ENCODE assay signal across 9 mouse cellular contexts in the genomic region with DNA sequence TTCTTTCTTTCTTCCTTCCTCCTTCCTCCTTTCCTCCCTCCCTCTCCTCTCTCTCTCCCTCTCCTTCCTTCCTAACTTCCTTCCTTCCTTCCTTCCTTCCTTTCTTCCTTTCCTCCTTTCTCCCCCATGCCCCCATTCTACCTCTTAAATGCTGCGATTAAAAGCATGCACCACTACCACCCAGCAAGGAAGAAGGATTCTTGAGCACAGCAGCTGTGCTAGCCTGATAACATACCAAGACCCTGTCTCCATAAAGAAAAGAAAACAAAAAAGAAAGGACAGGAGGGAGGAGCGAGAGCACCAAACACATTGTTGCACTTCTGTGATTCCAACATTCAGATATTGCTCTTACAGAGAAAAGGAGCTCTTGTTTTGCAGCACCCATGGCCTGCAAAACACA. TPM values are rescaled to one million over a fixed set of nuclear protein-coding genes. Genes with fewer than 3 reads are reported as not detected.
DNase-seq lines count a peak whose midpoint lies in the region; ATAC-seq lines count a peak whose summit lies in the region.
"Had no signal": no experiment of that assay in that cellular context is flagged by ENCODE, and none has a peak within 500 bp of the region (broad histone marks: within the 10 kb centered on the region; RNA-seq: fewer than 3 reads in every experiment).

No protein-coding gene starts in this region.

- peak overlapping the region; percentile 86 for H3K4me3 ChIP-seq in heart, embryonic 15.5 days
- peak overlapping the region; percentile 88 for H3K4me3 ChIP-seq in hindbrain, embryonic 15.5 days
- peak overlapping the region; percentile 96 for H3K4me3 ChIP-seq in midbrain, embryonic 13.5 days (replicated peaks)

- no peaks in the 10 kb centered on the region for H3K9me3 ChIP-seq in heart, embryonic 15.5 days (replicated peaks)
- no peaks in the 10 kb centered on the region for H3K9me3 ChIP-seq in hindbrain, embryonic 15.5 days
- no peaks in the 10 kb centered on the region for H3K9me3 ChIP-seq in midbrain, embryonic 13.5 days

- H3K4me1 ChIP-seq in heart, embryonic 15.5 days (replicated peaks) = peaks cover 24% of the 10 kb centered on the region
- peaks cover 32% of the 10 kb centered on the region for H3K4me1 ChIP-seq in hindbrain, embryonic 15.5 days (replicated peaks)
- peaks cover 33% of the 10 kb centered on the region for H3K4me1 ChIP-seq in midbrain, embryonic 13.5 days (replicated peaks)

- DNase-seq in heart, adult 11 months = no peak
- DNase-seq in MEL-GATA-1-ER (ENCODE audit: extremely low read depth, low read depth) = peak; percentile 67
- no peak for DNase-seq in MN1 (ENCODE audit: low spot score)
- DNase-seq in retina, postnatal 1 day = no peak
- no peak for DNase-seq in cerebellum, adult 11 months

- peak overlapping the region; percentile 91 for H3K4me2 ChIP-seq in heart, embryonic 15.5 days
- H3K4me2 ChIP-seq in hindbrain, embryonic 15.5 days = peak overlapping the region; percentile 90
- peak overlapping the region; percentile 98 for H3K4me2 ChIP-seq in midbrain, embryonic 13.5 days (replicated peaks)

- peak overlapping the region; percentile 91; the same call in 1 of the 2 replicates for H3K9ac ChIP-seq in heart, embryonic 15.5 days
- H3K9ac ChIP-seq in hindbrain, embryonic 15.5 days = peak overlapping the region; percentile 82; the same call in 1 of the 2 replicates
- peak overlapping the region; percentile 91 for H3K9ac ChIP-seq in midbrain, embryonic 13.5 days (replicated peaks)

- peaks cover 33% of the 10 kb centered on the region for H3K36me3 ChIP-seq in heart, embryonic 15.5 days
- peaks cover 21% of the 10 kb centered on the region for H3K36me3 ChIP-seq in hindbrain, embryonic 15.5 days
- H3K36me3 ChIP-seq in midbrain, embryonic 13.5 days = peaks cover 34% of the 10 kb centered on the region

- 48% methylated on average over 2 of the region's 2 CpGs for WGBS in heart, embryonic 15.5 days
- WGBS in hindbrain, embryonic 15.5 days = 73% methylated on average over 2 of the region's 2 CpGs
- 82% methylated on average over 2 of the region's 2 CpGs for WGBS in midbrain, embryonic 13.5 days

- no peaks in the 10 kb centered on the region for H3K27me3 ChIP-seq in heart, embryonic 15.5 days
- H3K27me3 ChIP-seq in hindbrain, embryonic 15.5 days = no peaks in the 10 kb centered on the region
- no peaks in the 10 kb centered on the region for H3K27me3 ChIP-seq in midbrain, embryonic 13.5 days
- H3K27me3 ChIP-seq: Patski had no signal

- no peak for ATAC-seq in heart, embryonic 15.5 days (replicated peaks; ENCODE audit: insufficient number of reproducible peaks, insufficient read depth, low FRiP score, low read depth)
- no peak for ATAC-seq in hindbrain, embryonic 15.5 days (ENCODE audit: low FRiP score, low read depth)
- no peak for ATAC-seq in midbrain, embryonic 13.5 days

- H3K27ac ChIP-seq in heart, embryonic 15.5 days = peak overlapping the region; percentile 70
- H3K27ac ChIP-seq in hindbrain, embryonic 15.5 days (replicated peaks) = no peak overlapping the region
- H3K27ac ChIP-seq in midbrain, embryonic 13.5 days = no peak overlapping the region

RNA-seq across cellular contexts. Expression of a gene that starts 0.6 kb away (rescaled TPM):
- polyA plus RNA-seq in heart, embryonic 15.5 days (2015; fragmentation: Nextera tagmentation; extraction: Ambion mirVana) = 11.0 and 13.4 TPM in 2 replicates
- polyA plus RNA-seq in hindbrain, embryonic 15.5 days (2015; fragmentation: Nextera tagmentation; extraction: Ambion mirVana) = 20.1 and 22.1 TPM in 2 replicates
- 23.0 and 23.7 TPM in 2 replicates for polyA plus RNA-seq in midbrain, embryonic 13.5 days (2015; fragmentation: Nextera tagmentation; extraction: Ambion mirVana)

RNA-seq across cellular contexts. Expression of a gene that starts 13.3 kb away (rescaled TPM):
- 25.8 and 26.8 TPM in 2 replicates for polyA plus RNA-seq in heart, embryonic 15.5 days (2015; fragmentation: Nextera tagmentation; extraction: Ambion mirVana)
- 156 and 163 TPM in 2 replicates for polyA plus RNA-seq in hindbrain, embryonic 15.5 days (2015; fragmentation: Nextera tagmentation; extraction: Ambion mirVana)
- 186 and 190 TPM in 2 replicates for polyA plus RNA-seq in midbrain, embryonic 13.5 days (2015; fragmentation: Nextera tagmentation; extraction: Ambion mirVana)

RNA-seq across cellular contexts. Expression of a gene that starts 21.4 kb away (rescaled TPM):
- polyA plus RNA-seq in heart, embryonic 15.5 days (2015; fragmentation: Nextera tagmentation; extraction: Ambion mirVana) = 5.0 and 6.8 TPM in 2 replicates
- 2.4 and 3.0 TPM in 2 replicates for polyA plus RNA-seq in hindbrain, embryonic 15.5 days (2015; fragmentation: Nextera tagmentation; extraction: Ambion mirVana)
- polyA plus RNA-seq in midbrain, embryonic 13.5 days (2015; fragmentation: Nextera tagmentation; extraction: Ambion mirVana) = 4.4 and 4.6 TPM in 2 replicates

RNA-seq across cellular contexts. Expression of a gene that starts 21.9 kb away (rescaled TPM):
- polyA plus RNA-seq in heart, embryonic 15.5 days (2015; fragmentation: Nextera tagmentation; extraction: Ambion mirVana) = 46.9 and 50.2 TPM in 2 replicates
- polyA plus RNA-seq in hindbrain, embryonic 15.5 days (2015; fragmentation: Nextera tagmentation; extraction: Ambion mirVana) = 40.8 and 41.2 TPM in 2 replicates
- 73.5 and 79.9 TPM in 2 replicates for polyA plus RNA-seq in midbrain, embryonic 13.5 days (2015; fragmentation: Nextera tagmentation; extraction: Ambion mirVana)

RNA-seq across cellular contexts. Expression of a gene that starts 39.7 kb away (rescaled TPM):
- polyA plus RNA-seq in heart, embryonic 15.5 days (2015; fragmentation: Nextera tagmentation; extraction: Ambion mirVana) = 16.4 and 19.8 TPM in 2 replicates
- 84.7 and 88.2 TPM in 2 replicates for polyA plus RNA-seq in hindbrain, embryonic 15.5 days (2015; fragmentation: Nextera tagmentation; extraction: Ambion mirVana)
- 87.6 and 87.8 TPM in 2 replicates for polyA plus RNA-seq in midbrain, embryonic 13.5 days (2015; fragmentation: Nextera tagmentation; extraction: Ambion mirVana)
